Mouse (Mus musculus): ENCODE data around the gene Gm17359.

The Gm17359 gene

DNA sequence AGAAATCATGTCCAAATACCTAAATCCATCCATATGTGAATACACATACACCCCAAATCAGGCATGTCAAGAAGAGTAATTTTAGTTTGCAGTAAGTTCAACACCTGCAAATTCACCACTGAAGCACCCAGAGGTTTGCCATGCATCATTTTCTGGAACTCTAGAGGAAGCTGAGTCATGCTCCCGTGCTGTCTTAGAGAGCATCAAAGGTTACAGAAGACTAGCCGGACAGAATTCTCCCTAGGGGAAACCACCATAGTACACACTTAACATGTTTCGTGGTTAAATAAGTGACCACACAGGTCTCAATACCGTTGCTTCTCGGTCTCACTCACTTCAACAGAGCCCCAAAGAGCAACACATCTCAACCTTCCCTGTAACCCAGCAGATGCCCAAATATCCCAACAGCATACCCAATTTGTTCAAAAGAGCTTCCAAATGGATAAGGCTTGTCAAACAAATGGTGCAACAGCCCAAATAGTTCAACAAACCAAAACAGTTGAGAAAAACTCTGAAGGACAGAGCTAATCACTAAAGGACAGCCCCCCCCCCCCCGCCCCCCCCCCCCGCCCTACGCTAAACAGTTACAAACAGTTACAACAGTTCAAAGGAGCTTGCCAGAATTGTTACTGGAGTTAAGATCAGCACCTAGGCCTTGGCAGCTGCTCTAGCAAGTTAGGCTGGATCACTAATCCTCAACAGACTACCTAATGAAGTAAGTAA lies at the start of gene Gm17359:
TSS of gene Gm17359 (plus strand) at position 618 of the 723 bp plus-strand sequence.
- DNase-seq (ENCODE audit: low read depth in 1 of 2, low spot score in 2 of 2): no peak

DNA sequence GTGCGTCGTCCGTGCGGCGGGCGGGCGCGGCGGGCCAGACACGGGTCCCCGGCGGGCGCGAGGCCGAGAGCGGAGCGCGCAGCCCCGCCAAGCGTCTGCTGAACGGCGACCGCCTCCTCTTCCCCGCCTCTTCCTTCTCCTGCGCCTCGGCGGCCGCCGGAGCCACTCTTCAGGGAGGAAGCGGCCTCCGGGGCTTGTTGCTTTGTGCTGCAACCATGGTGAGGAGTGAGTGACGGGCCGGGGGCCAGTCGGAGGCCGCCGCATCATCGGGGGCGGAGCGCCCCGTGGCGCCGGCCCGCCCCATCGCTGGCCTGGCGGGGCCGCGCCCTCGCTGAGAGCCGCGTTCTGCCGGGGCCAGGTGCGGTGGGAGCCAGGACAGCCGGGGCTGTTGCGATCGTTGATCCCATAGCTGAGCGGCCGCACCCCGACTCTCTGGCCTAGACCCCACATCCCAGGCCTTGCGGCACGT lies 49.3 kb upstream of the Gm17359 start:
- DNase-seq (ENCODE audit: low read depth in 1 of 2, low spot score in 2 of 2): peak; percentile 78 to 88

DNA sequence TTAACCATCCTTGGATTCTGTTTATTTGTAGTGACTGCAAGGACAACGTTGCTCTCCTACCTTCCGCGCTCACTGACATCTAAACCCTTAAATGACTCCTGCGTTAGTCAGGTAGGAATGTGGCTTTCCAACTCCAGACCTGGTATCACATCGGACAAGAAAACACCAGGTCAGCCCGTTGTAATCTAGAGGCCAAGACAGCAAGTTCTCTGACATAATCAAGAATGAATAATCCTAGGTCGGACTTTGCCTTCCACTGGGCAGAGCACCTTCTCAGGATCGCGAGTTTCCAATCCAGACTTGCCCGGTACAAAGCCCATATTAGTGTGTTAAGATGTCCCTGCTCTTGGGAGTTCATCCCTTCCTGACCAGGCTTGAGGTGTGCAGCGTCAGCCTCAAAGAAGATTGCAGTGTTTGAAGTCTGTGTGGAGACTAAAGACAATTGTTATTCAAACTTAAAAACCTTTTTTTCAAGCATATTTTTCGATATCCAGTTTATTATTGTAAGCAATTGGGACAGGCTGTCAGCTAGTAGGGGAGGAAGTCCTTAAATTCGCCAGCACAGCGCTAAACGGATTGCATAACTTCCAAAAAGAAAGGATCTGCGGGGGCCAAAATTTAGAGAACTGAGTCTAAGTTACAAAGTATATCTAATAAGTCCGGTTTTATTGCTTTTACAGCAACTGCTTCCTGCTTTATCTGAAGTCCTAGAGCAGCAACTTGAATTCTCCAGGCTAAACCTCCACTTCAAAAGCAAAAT lies 48.6 kb upstream of the Gm17359 start:
- peak; percentile 6 to 16 for DNase-seq (ENCODE audit: low read depth in 1 of 2, low spot score in 2 of 2)

DNA sequence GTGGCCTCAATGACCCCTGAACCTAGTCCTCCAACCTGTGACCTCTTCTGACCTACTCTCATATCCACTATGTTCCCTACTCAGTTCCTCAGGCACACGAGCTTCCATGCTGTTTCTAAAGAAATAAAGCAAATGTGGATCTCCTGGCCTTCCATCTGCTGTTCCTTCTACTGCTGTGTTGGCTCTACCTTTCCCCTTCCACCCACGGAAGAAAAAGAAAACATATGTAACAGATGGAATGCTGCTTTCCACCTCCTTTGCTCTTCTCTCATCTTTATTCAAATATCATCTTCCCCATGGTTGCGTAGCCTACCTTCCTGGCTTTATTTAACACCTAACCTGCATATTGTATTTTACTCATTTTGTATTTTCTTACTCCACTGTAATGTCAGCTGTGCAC lies 47.4 kb upstream of the Gm17359 start:
- no peak for DNase-seq (ENCODE audit: low read depth in 1 of 2, low spot score in 2 of 2)

DNA sequence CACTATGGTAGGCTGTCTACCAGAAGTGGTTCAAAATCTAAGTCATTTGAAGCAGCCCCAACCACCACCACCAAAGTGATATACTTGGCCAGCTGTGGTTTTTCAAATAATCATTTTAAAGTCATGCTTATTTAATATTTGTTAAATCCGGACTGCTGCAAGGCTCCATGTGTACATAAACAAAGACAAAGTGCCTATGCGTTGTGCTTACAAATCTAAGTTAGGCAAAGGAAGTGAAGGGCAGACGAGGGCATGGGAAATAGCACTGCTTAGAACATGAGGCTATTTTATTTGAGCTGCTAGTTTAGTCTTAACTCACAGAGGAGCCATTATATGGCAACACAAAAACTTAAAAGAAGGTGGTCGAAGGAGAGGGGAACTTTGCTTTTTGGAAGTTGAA lies 43.4 kb upstream of the Gm17359 start:
- DNase-seq (ENCODE audit: low read depth in 1 of 2, low spot score in 2 of 2): no peak

DNA sequence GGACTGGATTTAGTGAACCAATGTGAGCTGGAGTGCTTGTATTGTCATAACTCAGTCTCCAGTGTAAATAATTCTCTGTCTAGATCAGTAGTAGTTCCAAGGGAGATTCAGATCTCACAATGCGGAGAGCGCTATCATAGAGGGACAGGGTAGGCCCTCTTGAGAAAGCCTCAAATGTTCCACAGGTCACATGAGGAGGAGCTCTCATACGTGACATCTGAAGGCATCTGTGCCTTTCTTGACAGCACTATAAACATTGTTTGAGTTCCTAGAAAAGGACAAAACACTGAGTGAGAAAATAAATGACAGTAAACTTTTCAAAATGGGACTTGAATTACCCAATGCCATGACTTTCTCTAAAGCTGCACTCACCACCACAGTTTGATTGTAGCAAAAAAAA lies 41.8 kb upstream of the Gm17359 start:
- no peak for DNase-seq (ENCODE audit: low read depth in 1 of 2, low spot score in 2 of 2)

DNA sequence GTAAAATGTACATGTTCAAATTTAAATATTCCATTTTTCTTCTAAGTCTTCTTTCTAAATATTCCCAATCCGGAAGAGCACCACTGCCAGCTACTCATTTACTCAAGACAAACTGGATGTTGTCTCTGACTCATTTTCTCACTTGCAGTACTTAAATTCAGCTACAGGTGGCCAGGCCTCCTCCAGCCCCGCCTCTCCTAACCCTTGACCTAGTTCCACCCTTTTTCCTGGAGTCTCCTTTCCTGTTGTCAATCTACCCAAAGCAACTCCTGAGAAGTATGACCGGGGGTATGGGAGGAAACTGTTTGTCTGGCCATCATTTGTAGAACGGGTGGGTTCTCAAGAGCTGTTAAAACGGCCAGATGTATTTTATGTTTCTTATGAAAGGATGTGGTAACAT lies 40.4 kb upstream of the Gm17359 start:
- no peak for DNase-seq (ENCODE audit: low read depth in 1 of 2, low spot score in 2 of 2)

DNA sequence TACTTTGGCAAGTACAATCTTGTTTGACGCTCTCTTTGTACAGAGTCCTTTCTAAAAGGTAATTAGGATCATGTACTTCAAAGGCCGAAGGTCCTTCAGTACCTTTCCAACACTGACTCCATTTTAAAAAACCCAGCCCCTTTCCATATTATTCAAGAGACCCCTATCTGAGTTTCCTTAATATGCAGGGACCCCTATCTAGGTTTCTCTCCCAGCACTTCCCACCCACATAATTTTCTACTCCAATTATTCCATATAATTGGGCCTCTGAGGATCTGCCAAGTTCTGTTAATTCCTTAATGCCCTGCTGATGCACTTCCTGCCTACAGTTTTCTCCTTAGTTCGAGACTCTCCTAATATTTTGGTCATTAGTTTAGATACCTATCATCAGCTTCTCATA lies 39.9 kb upstream of the Gm17359 start:
- no peak for DNase-seq (ENCODE audit: low read depth in 1 of 2, low spot score in 2 of 2)

DNA sequence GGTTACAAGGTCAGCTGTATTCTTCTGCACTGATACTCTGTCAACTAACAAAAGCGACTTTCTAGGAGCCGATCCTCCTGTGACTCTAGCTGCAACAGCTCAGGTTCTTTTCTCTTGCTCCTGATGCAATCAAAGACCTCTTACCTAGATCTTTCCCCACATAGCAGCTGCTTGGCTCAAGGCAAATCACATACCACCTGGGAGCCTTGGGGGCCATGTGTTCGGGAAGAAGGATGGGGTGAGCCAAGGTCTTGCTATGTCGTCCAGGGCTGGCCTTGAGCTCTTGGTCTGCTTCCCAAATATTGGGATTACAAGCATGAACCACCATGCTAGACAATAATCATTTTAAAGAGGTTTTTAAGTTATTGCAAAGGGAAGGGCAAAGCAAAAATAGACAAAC lies 39.2 kb upstream of the Gm17359 start:
- DNase-seq (ENCODE audit: low read depth in 1 of 2, low spot score in 2 of 2): no peak

DNA sequence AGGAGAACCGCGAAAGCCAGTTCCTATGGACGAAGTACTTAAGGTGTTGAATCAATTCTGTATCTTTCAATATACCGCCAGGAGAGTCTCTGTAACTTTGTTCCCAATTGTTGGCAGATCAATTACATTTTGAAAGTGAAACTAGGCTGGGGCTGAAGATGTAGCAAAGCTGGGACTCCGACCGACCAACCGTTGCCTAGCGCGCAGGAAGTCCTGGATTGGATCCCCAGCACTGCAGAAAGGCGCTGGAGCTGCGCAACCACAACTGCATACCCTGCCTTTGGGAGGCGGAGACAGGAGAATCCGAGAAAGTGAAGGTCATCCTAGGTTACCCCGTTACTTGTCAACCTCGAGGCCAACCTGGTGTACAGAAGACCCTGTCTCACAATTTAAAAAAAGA lies 37.1 kb upstream of the Gm17359 start:
- no peak for DNase-seq (ENCODE audit: low read depth in 1 of 2, low spot score in 2 of 2)

DNA sequence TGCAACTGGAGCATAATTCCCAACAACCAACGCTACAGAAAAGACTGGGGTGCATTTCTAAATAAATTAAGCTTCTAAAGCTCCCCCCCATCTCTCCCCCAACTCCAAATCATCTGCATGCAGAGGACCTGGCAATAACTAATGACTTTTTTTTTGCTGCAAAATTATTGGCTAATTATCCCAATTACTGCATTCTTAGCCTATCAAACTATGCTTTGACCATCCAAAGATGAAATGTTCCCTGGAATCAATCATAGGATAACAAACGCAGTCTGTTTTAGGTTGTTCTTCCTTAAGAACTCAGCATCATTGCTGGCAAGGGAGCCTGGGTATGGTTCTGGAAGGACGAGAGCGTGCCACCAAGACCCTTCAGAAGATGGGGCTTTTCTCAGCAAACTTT lies 27.9 kb upstream of the Gm17359 start:
- no peak for DNase-seq (ENCODE audit: low read depth in 1 of 2, low spot score in 2 of 2)

DNA sequence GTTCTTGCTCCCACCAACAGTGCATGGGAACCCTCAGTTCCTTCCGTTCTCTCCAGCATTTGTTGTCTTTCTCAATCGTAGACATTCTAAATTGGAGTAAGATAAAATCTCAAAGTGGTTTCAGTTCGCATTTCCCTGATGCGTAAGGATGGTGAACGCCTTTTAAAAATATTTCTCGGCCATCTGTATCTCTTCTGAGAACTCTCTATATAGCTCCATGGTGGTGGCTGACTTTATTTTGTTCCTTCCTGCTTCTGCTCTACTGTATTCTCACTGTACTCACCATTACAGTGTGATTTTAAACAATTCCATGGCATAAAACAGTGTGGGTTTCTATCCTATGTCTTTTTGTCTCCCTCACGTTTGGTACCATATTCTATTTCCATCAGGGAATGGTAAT lies 26.3 kb upstream of the Gm17359 start:
- DNase-seq (ENCODE audit: low read depth in 1 of 2, low spot score in 2 of 2): no peak

DNA sequence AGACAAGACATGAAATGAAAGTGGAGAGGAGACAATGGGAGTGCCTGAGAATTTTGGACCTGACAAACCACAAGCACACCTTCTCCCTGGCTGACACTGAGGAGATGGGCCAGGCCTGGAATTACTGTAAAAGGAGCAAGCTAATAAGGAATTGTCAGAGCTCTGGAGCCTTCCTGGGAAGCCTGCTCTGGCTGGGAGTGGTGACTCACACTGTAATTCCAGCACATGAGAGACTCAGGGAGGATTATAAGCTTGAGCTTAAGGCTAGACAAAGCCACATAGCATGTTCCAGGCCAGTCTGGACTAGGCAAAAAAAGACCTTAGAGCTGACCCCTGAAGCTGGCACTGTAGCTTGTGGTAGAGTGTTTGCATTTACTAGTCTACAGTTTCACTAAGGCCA lies 24.6 kb upstream of the Gm17359 start:
- no peak for DNase-seq (ENCODE audit: low read depth in 1 of 2, low spot score in 2 of 2)

DNA sequence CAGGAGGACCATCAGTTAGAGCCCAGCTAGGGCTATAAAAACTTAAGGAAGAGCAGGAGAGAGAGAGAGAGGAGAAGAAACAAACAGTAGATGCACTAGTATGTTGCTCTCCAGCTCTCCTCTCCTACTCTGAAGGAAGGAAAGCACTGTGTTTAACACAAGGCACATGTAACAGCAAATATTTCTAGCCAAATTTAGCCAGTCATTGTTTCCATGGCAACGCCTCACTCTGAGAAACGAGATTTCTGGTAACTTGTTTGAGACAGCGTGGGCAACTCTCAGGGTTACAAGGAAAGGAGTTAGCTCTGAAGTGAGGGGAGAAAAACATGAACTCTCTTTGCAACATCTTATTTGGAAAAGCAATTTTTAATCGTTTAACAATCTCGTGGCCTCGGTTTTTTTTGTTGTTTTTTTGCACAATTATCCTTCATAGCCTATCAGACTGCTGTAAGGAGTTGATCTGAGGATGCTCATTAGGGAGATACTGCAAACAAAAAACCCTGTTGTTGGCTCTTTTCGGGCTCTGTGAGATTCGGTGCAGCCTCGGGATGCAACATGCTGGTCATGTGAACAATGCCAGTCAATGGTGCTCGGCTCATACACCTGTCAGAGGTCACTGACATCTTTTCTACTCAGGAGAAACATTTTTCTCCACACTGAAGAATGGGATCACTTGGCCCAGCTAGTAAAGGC lies 22.3 kb upstream of the Gm17359 start:
- DNase-seq (ENCODE audit: low read depth in 1 of 2, low spot score in 2 of 2): no peak

DNA sequence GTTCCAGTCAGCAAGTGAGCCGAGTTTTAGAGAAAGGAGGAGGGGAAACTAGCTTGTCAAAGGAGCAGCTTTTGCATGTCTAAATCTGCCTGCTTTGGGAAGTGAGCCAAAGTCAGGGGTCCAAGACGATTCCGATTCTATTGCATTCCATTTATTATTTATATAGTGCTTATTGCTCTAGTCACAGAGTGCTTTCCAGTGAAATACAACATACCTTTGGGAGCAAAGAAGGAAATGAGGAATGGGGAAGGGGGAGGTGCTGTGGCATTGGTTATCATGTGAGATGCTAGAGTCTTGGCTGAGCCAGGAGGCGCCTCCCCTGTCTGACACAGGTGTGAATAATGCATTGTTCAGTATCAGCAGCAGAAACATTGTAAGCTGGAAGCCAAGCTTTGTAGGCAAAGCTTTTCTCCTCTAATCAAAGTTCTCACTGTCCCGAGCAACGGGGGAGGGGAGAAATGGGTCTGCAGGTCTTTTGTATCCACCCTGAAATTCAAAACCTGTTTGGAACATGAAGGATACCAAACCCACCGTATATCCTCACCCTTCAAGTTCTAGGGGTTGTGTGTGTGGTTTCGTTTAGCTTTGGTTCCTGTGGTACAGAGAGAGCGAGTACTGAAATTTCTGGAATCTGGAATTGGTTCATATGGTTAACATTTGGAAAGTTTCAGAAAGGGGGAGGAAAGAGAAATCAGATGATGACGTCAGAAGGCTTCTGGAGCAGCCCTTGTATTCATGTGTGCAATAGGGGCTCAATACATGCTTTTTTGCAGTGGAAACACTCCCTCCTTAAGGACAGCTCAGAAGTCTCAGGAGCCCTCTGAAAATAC lies 11.5 kb upstream of the Gm17359 start:
- DNase-seq (ENCODE audit: low read depth in 1 of 2, low spot score in 2 of 2): no peak

DNA sequence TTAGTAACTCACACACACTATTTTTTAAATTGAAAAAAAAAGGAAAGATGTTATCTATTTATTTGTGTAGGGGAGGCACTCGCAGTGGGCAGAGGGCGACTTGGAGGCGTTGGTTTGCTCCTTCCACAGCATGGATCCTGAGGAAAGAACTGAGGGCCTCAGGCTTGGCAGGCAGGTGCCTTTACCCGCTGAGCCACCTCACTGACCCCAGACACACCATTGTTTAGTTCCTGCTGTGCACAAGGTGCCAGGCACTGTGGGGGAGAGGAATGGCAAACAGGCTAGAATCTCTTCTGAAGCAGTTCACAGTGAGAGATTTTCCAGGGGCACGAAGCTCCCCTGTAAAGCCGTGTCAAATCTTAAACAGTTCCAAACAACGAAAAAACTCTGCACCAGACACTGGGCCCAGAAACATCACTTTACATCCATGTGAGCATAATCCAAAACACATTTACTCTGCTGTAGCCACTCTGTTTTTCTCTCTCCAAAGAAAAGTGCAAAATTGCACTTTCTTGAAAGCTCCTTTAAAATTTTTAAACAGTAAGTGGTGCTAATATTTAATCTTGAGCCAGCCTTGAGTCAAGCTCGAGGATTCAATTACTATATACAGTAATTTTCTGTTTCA lies 6.7 kb upstream of the Gm17359 start:
- no peak for DNase-seq (ENCODE audit: low read depth in 1 of 2, low spot score in 2 of 2)

DNA sequence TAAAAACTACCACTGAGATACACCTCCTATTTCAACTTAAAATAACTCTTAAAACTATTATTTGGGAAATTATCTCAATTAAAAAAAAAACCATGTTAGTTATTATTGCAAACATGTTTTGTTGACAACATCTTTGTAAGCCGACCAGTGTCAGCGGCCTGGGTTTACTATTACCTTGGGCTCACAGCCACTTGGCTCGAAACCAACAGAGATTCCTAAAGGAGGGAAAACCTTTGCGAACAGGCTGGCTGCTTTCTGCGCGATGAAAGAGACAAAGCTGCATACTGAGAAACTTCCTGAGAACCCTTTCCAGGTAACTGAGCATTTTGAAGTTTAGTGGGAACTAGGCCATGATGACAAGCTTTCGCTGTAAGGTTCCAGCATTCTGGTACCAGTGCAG lies 3.4 kb upstream of the Gm17359 start:
- DNase-seq (ENCODE audit: low read depth in 1 of 2, low spot score in 2 of 2): no peak

DNA sequence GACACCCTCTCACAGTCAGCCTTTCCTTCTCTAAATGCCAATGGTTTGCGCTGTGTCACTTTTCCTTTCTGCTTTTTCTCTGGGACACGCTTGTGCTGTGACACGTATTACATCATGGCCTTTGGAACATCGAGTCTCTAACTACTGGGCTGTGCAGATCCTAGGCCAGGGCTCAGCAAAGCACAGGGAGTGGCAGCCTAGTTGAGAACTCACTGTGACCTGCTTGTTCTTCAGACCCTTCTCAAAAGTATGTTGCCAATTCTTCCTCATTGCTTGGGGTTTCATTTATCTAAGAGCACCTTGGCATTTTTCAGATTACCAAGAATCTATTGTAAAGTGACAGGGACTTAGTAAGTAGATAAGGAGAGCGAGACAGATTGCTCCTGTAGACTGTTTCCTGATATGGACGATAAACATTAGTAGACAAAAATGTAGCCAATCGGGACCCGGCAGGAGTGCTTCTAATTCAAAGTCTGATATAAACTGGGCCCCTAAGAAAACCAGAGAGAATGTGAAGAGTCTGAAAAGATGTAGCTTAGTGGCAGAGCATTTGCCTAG lies 2.7 kb upstream of the Gm17359 start:
- no peak for DNase-seq (ENCODE audit: low read depth in 1 of 2, low spot score in 2 of 2)

DNA sequence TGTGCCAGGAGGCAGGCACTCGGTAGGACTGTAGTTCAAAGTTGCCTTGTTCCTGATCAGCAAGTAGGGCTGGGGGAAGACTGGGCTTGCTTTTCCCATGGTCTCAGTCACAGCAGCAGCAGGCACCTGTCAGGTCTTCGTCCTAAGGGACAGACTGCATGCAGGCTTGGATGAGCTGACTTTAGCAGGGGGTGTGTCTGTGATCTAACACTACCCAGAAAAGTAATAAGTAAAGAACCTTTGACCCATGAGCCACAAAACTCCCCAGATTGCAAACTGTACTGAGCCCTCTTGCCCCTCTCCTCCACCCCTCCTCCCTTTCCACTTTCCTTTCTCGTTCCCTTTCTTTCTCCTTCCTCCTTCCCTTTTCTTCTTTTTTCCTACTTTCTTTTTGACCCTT lies 4.3 kb downstream of the Gm17359 start:
- DNase-seq (ENCODE audit: low read depth in 1 of 2, low spot score in 2 of 2): no peak

DNA sequence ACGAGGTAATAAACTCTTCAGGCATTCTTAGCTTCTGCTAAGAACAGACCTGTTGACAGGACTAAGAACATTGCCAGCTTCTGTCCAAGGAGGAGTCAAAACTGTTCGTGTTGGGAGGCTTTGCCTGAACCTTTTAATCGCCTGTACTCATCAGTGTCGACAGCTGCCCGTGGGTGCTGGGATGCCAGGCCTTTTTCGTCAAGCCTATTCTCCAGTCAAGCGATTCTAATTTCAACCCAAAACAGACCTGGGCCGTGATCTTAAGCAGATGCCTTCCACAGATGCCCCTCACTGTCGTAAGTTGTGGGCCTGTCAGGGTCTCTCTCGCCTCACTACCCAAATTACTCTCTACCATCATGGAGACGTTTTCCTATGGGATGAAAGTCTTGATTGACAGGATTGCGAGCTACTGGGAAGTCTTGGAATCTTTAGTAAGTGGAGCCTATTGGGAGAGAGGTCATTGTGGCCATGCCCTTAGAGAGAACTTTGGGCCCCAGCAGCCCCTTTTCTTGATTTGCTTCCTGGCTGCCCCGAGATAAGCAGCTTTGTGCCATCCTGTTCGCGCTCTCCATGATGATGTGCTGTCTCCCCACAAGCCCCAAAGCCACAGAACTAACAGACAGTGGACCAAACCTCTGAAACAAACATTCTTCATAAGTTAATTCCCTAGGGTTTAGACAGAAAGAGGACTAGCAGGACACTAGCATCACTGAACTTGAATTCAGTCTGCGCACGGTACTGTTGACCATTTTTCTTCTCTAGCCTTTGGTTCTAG lies 6.7 kb downstream of the Gm17359 start:
- no peak for DNase-seq (ENCODE audit: low read depth in 1 of 2, low spot score in 2 of 2)

Data from monocyte, adult 2 months (primary cell).